Mouse (Mus musculus) embryonic facial prominence, embryonic 15.5 days (tissue): ENCODE measurements around the gene Sox6. TPM values are rescaled to one million over a fixed set of nuclear protein-coding genes. Genes with fewer than 3 reads are reported as not detected.
A peak's percentile ranks its signal among the peaks of the same experiment; 100 is the strongest.

Experiments
- ATAC-seq: fragments of 200-750 bp; cut with Nextera tagmentation; 2 replicates; pipeline ENCODE4 v1.8.0; 2017; ENCODE audit warnings: low read depth, moderate TSS enrichment; ENCODE audit not compliant: insufficient number of reproducible peaks, low FRiP score, low TSS enrichment
- H3K27ac ChIP-seq: fragments of 300-500 bp; sonication (generic); replicated peaks from 2 replicates; pipeline ENCODE4 v1.5.1; 2015; ENCODE audit warnings: mild to moderate bottlenecking, inconsistent platforms
- H3K27me3 ChIP-seq: fragments of 300-500 bp; sonication (generic); 2 replicates; pipeline ENCODE4 v1.6.1; 2015; ENCODE audit warnings: inconsistent platforms
- H3K36me3 ChIP-seq: fragments of 300-500 bp; sonication (generic); 2 replicates; pipeline ENCODE4 v1.6.1; 2015; ENCODE audit warnings: mild to moderate bottlenecking, inconsistent platforms
- H3K4me1 ChIP-seq: fragments of 300-500 bp; sonication (generic); 2 replicates; pipeline ENCODE4 v1.6.1; 2015; ENCODE audit warnings: inconsistent platforms
- H3K4me2 ChIP-seq: fragments of 300-500 bp; sonication (generic); replicated peaks from 2 replicates; pipeline ENCODE4 v1.6.1; 2015; ENCODE audit warnings: mild to moderate bottlenecking, inconsistent platforms
- H3K4me3 ChIP-seq: fragments of 300-500 bp; sonication (generic); replicated peaks from 2 replicates; pipeline ENCODE4 v1.5.1; 2015; ENCODE audit warnings: mild to moderate bottlenecking, inconsistent platforms
- H3K9ac ChIP-seq: fragments of 300-500 bp; sonication (generic); 2 replicates; pipeline ENCODE4 v1.6.1; 2015; ENCODE audit warnings: inconsistent platforms
- H3K9me3 ChIP-seq: fragments of 300-500 bp; sonication (generic); replicated peaks from 2 replicates; pipeline ENCODE4 v1.6.1; 2016; ENCODE audit warnings: inconsistent platforms
- WGBS: fragments of 180-500 bp; shearing (Covaris S2); methylation state at CpG from one replicate; pipeline ENCODE4 v1.1.7; 2015; 5-methylcytosine and 5-hydroxymethylcytosine counted together
- polyA plus RNA-seq: library from polyadenylated mRNA; unstranded; fragments of >200 nt; fragmentation: Nextera tagmentation; extraction: Ambion mirVana; gene quantifications from 2 replicates; pipeline ENCODE4 v1.2.1, GENCODE M21; 2015

Sox6 gene
- polyA plus RNA-seq, 1 experiment from 2014 or later, result 60.2 TPM

- no peak overlapping the region for H3K4me2 ChIP-seq
- no peaks in the 10 kb centered on the region for H3K27me3 ChIP-seq
- no peaks in the 10 kb centered on the region for H3K9me3 ChIP-seq
- ATAC-seq, result no peak
- no peak overlapping the region for H3K9ac ChIP-seq
- H3K4me1 ChIP-seq, result no peaks in the 10 kb centered on the region
- H3K4me3 ChIP-seq, result no peak overlapping the region
- 93% methylated on average over 4 of the region's 4 CpGs for WGBS
- H3K36me3 ChIP-seq, result no peaks in the 10 kb centered on the region
- no peak overlapping the region for H3K27ac ChIP-seq
These were observed 187.5 kb downstream of the Sox6 start for GRCm38 (mm10) chr7:115851131-115851530.

DNA sequence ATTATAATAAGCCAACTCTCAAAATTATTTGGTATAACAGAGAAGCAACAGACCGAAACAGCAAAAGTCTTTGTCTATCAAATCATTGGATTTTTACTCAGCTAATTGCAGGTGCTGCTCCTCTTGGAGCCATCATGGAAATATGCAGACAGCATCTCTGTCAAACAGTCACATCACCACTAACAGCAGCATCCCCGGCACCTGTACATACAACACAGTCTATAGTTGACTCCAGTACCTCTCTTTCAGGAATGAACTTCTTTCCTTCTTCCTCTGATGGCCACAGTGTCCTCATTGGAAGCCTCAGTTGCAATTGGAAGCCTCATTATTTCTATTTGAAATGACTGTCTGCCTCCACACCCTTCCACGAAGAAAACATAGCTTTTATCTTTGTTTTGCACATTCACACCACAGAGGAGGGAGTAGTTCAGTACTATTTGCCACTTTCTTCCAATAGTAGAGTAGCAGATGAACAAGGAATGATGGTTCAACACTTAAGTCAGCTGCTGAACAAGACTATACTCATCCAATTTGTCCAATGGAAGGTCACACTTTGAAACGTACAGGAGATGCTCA is 192.7 kb downstream of the Sox6 start:
- Histone ChIP-seq H3K36me3 (no peaks in the 10 kb centered on the region), H3K4me2 (no peak overlapping the region), H3K4me3 (no peak overlapping the region), H3K27me3 (no peaks in the 10 kb centered on the region), H3K9me3 (no peaks in the 10 kb centered on the region), H3K27ac (no peak overlapping the region), H3K9ac (no peak overlapping the region), H3K4me1 (no peaks in the 10 kb centered on the region)
- 81% methylated on average over 4 of the region's 4 CpGs for WGBS
- ATAC-seq, result no peak

GRCm38 (mm10) chr7:115844910-115845309 is 193.7 kb downstream of the Sox6 start:
- Histone ChIP-seq H3K27ac (no peak overlapping the region), H3K4me3 (no peak overlapping the region), H3K9ac (no peak overlapping the region), H3K9me3 (no peaks in the 10 kb centered on the region), H3K36me3 (no peaks in the 10 kb centered on the region), H3K4me2 (no peak overlapping the region), H3K27me3 (no peaks in the 10 kb centered on the region), H3K4me1 (no peaks in the 10 kb centered on the region)
- 76% methylated on average over 3 of the region's 3 CpGs for WGBS
- ATAC-seq, result no peak

DNA sequence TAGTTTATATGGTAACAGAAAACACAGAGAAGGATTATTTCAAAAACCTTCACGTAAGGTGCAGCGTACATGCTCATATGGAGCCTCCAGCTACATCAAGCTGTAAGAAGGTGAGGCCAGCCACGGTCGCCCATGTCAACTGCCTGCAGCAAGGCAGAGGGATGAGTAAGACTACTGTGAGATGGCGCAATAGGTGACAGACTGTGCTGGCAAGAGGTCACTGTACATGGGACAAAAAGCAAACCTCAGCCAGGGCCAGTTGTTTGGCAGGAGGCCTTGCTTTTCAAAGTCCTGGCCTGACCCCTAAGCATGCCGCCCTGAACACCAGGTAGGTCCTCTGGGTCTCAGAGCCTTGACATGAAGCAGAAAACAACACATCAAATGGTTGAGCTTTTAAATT is 194.2 kb downstream of the Sox6 start:
- Histone ChIP-seq H3K4me3 (no peak overlapping the region), H3K27me3 (no peaks in the 10 kb centered on the region), H3K9me3 (no peaks in the 10 kb centered on the region), H3K27ac (no peak overlapping the region), H3K4me2 (no peak overlapping the region), H3K9ac (no peak overlapping the region), H3K4me1 (no peaks in the 10 kb centered on the region), H3K36me3 (no peaks in the 10 kb centered on the region)
- no peak for ATAC-seq
- 78% methylated on average over 6 of the region's 6 CpGs for WGBS

DNA sequence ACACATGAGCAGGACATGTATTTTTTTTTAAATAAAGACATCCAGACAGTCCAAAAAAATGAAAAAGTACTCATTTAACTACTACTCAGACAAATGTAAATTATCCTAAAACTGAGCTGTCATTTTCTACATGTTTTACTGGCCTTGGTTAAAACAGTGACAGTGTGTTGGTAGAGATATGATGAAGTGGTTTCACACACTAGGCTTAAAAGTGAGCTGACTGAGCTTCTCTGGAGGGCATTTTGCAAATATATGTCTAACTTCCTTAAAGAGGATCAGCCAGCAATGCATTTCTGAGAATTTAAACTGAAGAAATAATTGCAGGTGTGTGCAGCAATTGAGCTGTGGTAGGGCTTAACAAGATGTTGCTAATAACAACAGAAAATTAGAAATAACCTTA is 196.3 kb downstream of the Sox6 start:
- no peaks in the 10 kb centered on the region for H3K36me3 ChIP-seq
- no peaks in the 10 kb centered on the region for H3K4me1 ChIP-seq
- H3K9ac ChIP-seq, result no peak overlapping the region
- no peak overlapping the region for H3K4me2 ChIP-seq
- no peak for ATAC-seq
- H3K9me3 ChIP-seq, result no peaks in the 10 kb centered on the region
- no peak overlapping the region for H3K4me3 ChIP-seq
- H3K27me3 ChIP-seq, result no peaks in the 10 kb centered on the region
- H3K27ac ChIP-seq, result no peak overlapping the region

GRCm38 (mm10) chr7:115840613-115841012 is 198.0 kb downstream of the Sox6 start:
- Histone ChIP-seq H3K27me3 (no peaks in the 10 kb centered on the region), H3K9ac (no peak overlapping the region), H3K36me3 (no peaks in the 10 kb centered on the region), H3K9me3 (no peaks in the 10 kb centered on the region), H3K4me1 (no peaks in the 10 kb centered on the region), H3K4me2 (no peak overlapping the region), H3K27ac (no peak overlapping the region), H3K4me3 (no peak overlapping the region)
- WGBS, result 61% methylated on average over 3 of the region's 3 CpGs
- no peak for ATAC-seq

DNA sequence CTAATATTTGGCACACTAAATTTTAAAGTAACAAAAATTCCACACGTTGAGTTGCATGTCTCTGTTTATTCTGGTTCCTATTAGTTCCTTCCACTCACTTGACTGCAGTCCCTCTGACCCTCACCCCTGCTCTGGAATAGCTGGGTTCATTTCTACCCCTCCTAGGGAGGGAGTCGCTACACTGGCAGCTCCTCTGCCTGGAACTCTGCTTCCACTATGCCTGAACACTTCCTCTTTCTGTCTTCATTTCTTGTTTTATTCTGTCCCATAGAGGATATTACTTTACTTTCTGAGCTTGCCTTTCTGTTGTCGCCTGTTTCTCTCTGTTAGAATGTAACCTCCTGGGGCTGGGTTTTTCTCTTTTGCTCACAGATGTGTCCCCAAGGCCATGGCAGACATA is 203.6 kb downstream of the Sox6 start:
- no peak overlapping the region for H3K4me2 ChIP-seq
- no peak overlapping the region for H3K4me3 ChIP-seq
- no peaks in the 10 kb centered on the region for H3K9me3 ChIP-seq
- H3K36me3 ChIP-seq, result no peaks in the 10 kb centered on the region
- H3K27me3 ChIP-seq, result no peaks in the 10 kb centered on the region
- 0 out of 2 replicates have a peak, but pooled peaks cover 4% of the 10 kb centered on the region for H3K4me1 ChIP-seq
- no peak for ATAC-seq
- H3K27ac ChIP-seq, result no peak overlapping the region
- WGBS, result 61% methylated on average over 3 of the region's 3 CpGs
- H3K9ac ChIP-seq, result no peak overlapping the region

DNA sequence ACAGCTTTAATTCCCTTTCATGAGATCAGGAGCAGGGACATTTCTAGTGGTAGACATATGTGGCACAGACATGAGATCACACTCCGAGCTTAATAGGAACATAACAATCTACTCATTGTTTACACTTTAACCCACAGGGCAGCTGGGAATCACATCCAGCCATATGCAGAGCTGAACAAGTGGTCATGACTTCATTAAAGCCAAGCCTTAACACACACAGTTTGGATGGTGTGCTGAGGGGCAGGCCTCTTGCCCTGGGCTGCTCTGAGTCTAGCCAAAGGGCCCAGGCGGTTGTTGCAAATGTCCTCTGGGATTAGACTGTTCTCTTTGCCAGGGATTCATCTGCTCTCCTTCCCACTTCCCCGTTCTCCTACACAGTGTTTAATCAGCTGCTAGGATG is 204.9 kb downstream of the Sox6 start:
- 25% methylated on average over 3 of the region's 3 CpGs for WGBS
- Histone ChIP-seq H3K9ac (no peak overlapping the region), H3K36me3 (no peaks in the 10 kb centered on the region), H3K4me3 (no peak overlapping the region), H3K4me1 (0 out of 2 replicates have a peak, but pooled peaks cover 4% of the 10 kb centered on the region), H3K4me2 (no peak overlapping the region), H3K27me3 (no peaks in the 10 kb centered on the region), H3K9me3 (no peaks in the 10 kb centered on the region), H3K27ac (no peak overlapping the region)
- 0 out of 2 replicates have a peak, but pooled peaks have one; percentile 39 for ATAC-seq

- no peak overlapping the region for H3K9ac ChIP-seq
- 69% methylated on average over 11 of the region's 11 CpGs for WGBS
- no peaks in the 10 kb centered on the region for H3K36me3 ChIP-seq
- H3K4me3 ChIP-seq, result no peak overlapping the region
- H3K4me2 ChIP-seq, result no peak overlapping the region
- no peak overlapping the region for H3K27ac ChIP-seq
- H3K9me3 ChIP-seq, result no peaks in the 10 kb centered on the region
- ATAC-seq, result no peak
- 0 out of 2 replicates have a peak, but pooled peaks cover 4% of the 10 kb centered on the region for H3K4me1 ChIP-seq
- H3K27me3 ChIP-seq, result no peaks in the 10 kb centered on the region
These were observed 207.4 kb downstream of the Sox6 start for GRCm38 (mm10) chr7:115830938-115831873.

DNA sequence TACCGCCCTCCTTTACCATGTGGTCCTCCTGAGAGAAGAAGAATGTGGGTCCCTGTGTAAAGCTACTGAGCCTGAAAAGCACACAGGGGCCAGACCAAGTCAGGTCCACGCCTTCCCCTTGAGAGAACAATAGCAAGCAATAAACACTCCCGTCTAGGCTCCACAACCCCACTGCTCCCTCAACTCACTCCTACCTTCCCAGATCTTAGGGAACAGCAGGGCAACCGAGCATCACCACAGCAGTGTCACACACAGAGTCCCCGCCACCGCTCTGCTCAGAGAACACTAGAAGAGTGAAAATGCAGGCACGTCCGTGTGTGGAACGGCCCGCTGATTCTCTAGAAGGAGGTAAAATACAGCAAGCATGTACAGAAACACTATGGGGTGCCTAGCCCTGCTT is 208.2 kb downstream of the Sox6 start:
- Histone ChIP-seq H3K9me3 (no peaks in the 10 kb centered on the region), H3K4me3 (no peak overlapping the region), H3K4me2 (no peak overlapping the region), H3K4me1 (peaks cover 5% of the 10 kb centered on the region; the same call in 1 of the 2 replicates), H3K9ac (no peak overlapping the region), H3K27ac (no peak overlapping the region), H3K27me3 (no peaks in the 10 kb centered on the region), H3K36me3 (no peaks in the 10 kb centered on the region)
- WGBS, result 58% methylated on average over 10 of the region's 10 CpGs
- ATAC-seq, result no peak

GRCm38 (mm10) chr7:115829756-115830155 is 208.8 kb downstream of the Sox6 start:
- H3K27ac ChIP-seq, result no peak overlapping the region
- peak; percentile 60; the same call in 1 of the 2 replicates for ATAC-seq
- no peaks in the 10 kb centered on the region for H3K36me3 ChIP-seq
- no peak overlapping the region for H3K4me2 ChIP-seq
- no peaks in the 10 kb centered on the region for H3K27me3 ChIP-seq
- no peak overlapping the region for H3K4me3 ChIP-seq
- H3K9me3 ChIP-seq, result no peaks in the 10 kb centered on the region
- no peak overlapping the region for H3K9ac ChIP-seq
- H3K4me1 ChIP-seq, result peaks cover 8% of the 10 kb centered on the region; the same call in 1 of the 2 replicates
- WGBS, result 7% methylated on average over 4 of the region's 4 CpGs
